Mouse (Mus musculus) 3T3-L1 (cell line): ENCODE measurements at regions not wholly inside any gene's neighbourhood (a gene's known extent, or its start where the extent isn't known, plus 50 kb on each side); places are given as distances from the start of the nearest gene placed in this dataset.

ENCODE experiments used
- DNase-seq: peaks from one replicate; pipeline ENCODE4 v3.0.0-alpha.2; 2015; ENCODE audit warnings: low read depth, low spot score

DNA sequence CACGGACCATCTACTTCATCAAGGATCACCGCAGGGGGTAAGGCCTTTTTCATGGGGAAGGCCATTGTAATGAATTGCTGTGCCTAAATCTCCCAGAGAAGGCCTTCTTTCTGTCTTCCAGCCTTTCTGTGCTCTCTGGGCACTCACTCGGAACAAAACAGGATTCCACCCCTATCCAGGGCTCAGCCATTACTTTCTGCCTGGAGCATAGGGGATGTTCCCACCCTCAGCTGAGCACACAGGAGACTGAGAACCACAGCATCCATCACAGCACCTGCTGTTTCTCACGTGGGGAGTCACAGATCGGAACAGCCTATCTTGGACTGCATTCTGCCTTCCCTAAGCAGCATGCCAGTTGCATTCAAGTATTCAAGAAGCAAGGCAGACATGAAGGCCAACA is 4071.8 kb upstream of the Gm7489 start:
- no peak for DNase-seq

DNA sequence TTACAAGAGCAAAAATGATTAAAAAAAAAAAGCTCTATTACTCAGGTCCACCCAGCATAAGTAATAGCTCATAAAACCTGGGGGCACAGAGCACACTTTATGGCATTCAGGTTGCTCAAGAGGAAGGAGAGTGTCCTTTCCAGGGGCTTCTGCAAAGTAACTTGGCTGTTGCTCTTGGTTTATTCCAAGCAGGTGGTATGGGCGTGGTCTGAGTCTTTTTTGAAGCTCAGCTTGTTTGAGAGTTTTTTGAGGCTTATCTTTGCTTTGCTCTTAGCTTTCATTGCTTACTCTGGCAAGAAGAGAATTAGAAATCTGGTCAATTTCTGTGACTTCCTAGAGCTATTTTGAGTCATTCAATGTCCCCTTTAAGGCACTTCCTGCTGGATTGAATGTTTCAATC is 4024.4 kb upstream of the Gm7489 start:
- DNase-seq = no peak

DNA sequence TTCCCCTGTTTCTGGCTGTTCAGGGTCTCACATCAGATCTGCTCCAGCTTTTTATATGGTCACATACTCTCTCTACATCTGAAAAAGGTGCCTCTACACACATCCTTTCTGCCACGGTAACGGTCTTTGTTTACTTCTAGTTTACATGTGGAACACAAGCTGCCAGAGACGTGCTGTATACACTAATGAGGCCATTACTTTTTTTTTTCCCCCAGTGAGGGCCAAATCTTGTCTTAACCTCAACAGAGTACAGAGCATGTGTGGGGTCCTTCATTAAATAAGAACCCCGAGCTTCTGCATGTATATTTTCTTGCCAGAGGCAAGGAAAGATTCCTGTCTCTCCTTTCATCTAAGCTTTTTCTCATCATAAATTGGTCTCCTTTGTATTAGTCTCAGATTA is 4010.2 kb upstream of the Gm7489 start:
- no peak for DNase-seq

DNA sequence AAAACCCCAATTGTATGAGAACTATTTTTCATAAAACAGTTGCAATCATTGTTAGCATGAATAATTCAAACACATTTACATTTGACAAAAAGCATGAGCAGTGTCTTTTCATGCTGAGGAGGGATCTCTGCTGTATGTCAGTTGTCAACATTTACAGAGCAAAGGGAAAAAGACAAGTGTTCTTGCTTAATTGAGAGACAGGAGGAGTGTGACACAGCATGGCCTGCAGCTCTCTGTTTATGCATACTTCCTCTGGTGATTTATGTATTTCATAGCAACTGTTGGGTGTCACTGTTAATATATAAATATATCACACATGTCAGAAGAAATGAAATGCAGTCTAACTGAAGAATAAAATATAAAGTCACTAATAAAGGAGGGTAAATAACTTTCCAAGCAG is 3998.8 kb upstream of the Gm7489 start:
- no peak for DNase-seq

DNA sequence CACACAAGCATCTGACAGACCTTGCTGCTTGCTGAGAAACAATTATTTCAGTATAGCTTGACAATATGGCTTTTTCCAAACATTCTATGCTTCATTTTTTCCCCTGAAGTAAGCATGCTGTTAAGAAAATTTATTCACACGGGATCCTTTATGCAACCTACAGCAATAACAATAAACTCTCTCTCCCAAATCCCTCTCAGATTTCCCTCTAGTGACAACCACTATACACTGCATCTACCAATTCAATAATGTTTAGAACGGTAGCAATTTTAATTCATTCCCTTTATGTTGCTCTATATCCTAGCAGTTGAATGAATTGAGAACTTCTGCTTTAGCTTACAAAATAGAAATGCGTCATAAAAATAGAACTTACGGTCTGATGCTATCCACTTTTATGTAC is 3988.7 kb upstream of the Gm7489 start:
- DNase-seq = no peak

DNA sequence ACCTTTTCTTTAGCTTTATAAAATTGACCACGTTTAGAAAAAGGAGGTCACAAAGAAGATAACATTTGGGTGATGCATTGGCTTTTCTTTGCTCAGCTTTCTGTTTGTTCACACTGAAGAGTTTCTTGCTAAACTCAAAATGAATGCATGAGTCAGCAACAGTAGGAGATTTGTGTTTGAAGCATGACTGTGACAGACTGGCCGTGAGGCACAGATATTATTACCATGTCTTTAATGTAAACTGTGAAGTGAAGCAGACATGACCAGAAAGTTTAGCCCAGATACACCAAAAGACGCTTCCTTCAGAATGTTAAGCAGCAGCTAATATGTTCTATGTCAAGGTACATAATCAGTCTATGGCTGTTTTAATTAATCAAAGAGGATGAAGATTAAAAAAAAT is 3985.9 kb upstream of the Gm7489 start:
- peak; percentile 3 for DNase-seq

DNA sequence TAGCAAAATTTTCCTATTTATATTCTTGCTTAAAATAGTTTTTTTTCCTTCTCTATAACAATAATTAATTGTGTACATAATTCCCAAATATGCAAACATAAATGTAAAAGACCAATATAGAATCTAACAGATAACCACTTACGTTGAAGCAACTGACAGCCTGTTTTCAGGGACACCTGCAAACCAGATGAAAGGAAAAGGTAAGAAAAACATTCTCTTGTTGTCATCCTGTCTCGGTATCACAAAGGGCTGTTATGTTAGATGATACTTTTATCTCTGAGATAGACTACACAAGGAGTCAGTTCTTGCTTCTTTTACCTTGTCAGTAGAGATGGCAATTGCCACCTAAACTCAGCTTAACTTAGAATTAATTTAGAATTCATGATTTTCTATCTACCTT is 3984.9 kb upstream of the Gm7489 start:
- DNase-seq = no peak
